Mouse (Mus musculus): Measurements from ENCODE around the gene Igsf23. TPM values are rescaled to one million over a fixed set of nuclear protein-coding genes. Genes with fewer than 3 reads are reported as not detected.
A peak's percentile ranks its signal among the peaks of the same experiment; 100 is the strongest.
"Not testable (repeated sequence)": the region's sequence is repeated elsewhere in the genome, so short reads cannot be mapped to it uniquely, and the experiment has no call there.

Igsf23 gene
- polyA plus RNA-seq, 1 experiment from 2014 or later: 3.2 TPM

GRCm38 (mm10) chr7:19932877-19933809 lies 17.4 kb downstream of the Igsf23 start:
- TF ChIP-seq EP300 (optimal IDR thresholded peaks at IDR 0.05) (no peak), CTCF (IDR thresholded peaks at IDR 0.05; ENCODE audit: low read depth) (no peak)
- Histone ChIP-seq H3K27me3 (ENCODE audit: control insufficient read depth, insufficient read depth, low read length) (no peaks in the 10 kb centered on the region), H3K9ac (ENCODE audit: low read length) (no peak overlapping the region), H3K4me2 (replicated peaks; ENCODE audit: low read depth) (peak overlapping the region; percentile 40), H3K36me3 (ENCODE audit: control insufficient read depth, insufficient read depth, low read length) (no peaks in the 10 kb centered on the region), H3K4me1 (replicated peaks; ENCODE audit: control insufficient read depth, insufficient read depth) (no peaks in the 10 kb centered on the region), H3K27ac (replicated peaks) (peak overlapping the region; percentile 63), H3K9me3 (ENCODE audit: control insufficient read depth, low read length) (no peaks in the 10 kb centered on the region), H3K4me3 (ENCODE audit: low read depth, low read length) (0 out of 2 replicates have a peak overlapping the region, but pooled peaks have one; percentile 8)
- peak; percentile 86 for DNase-seq (ENCODE audit: low spot score)
- ATAC-seq (ENCODE audit: low FRiP score, low TSS enrichment): peak; percentile 85
- 10% methylated on average over 20 of the region's 21 CpGs for WGBS

- Histone ChIP-seq H3K4me1 (replicated peaks; ENCODE audit: control insufficient read depth, insufficient read depth) (no peaks in the 10 kb centered on the region), H3K4me2 (replicated peaks; ENCODE audit: low read depth) (no peak overlapping the region), H3K4me3 (ENCODE audit: low read depth, low read length) (no peak overlapping the region), H3K27ac (replicated peaks) (no peak overlapping the region), H3K9ac (ENCODE audit: low read length) (no peak overlapping the region), H3K9me3 (ENCODE audit: control insufficient read depth, low read length) (no peaks in the 10 kb centered on the region), H3K36me3 (ENCODE audit: control insufficient read depth, insufficient read depth, low read length) (no peaks in the 10 kb centered on the region), H3K27me3 (ENCODE audit: control insufficient read depth, insufficient read depth, low read length) (no peaks in the 10 kb centered on the region)
- TF ChIP-seq EP300 (optimal IDR thresholded peaks at IDR 0.05): no peak
- TF ChIP-seq CTCF (IDR thresholded peaks at IDR 0.05; ENCODE audit: low read depth): no peak
- DNase-seq (ENCODE audit: low spot score): no peak
- 20% methylated on average over 13 of the region's 13 CpGs for WGBS
- ATAC-seq (ENCODE audit: low FRiP score, low TSS enrichment): no peak
These were observed 18.3 kb downstream of the Igsf23 start for GRCm38 (mm10) chr7:19932133-19932876.

- H3K36me3 ChIP-seq (ENCODE audit: control insufficient read depth, insufficient read depth, low read length); H3K9me3 ChIP-seq (ENCODE audit: control insufficient read depth, low read length); H3K27me3 ChIP-seq (ENCODE audit: control insufficient read depth, insufficient read depth, low read length); H3K4me3 ChIP-seq (ENCODE audit: low read depth, low read length); H3K9ac ChIP-seq (ENCODE audit: low read length); ATAC-seq (ENCODE audit: low FRiP score, low TSS enrichment); DNase-seq (ENCODE audit: low spot score); H3K4me2 ChIP-seq (replicated peaks; ENCODE audit: low read depth); H3K27ac ChIP-seq (replicated peaks); H3K4me1 ChIP-seq (replicated peaks; ENCODE audit: control insufficient read depth, insufficient read depth): not testable (repeated sequence)
- 50% methylated on average over 6 of the region's 6 CpGs for WGBS
These were observed 20.1 kb downstream of the Igsf23 start for GRCm38 (mm10) chr7:19930481-19930880.

- no peak for ATAC-seq (ENCODE audit: low FRiP score, low TSS enrichment)
- TF ChIP-seq EP300 (optimal IDR thresholded peaks at IDR 0.05) (no peak), CTCF (IDR thresholded peaks at IDR 0.05; ENCODE audit: low read depth) (no peak)
- WGBS: 69% methylated on average over 5 of the region's 5 CpGs
These were observed 22.1 kb downstream of the Igsf23 start for GRCm38 (mm10) chr7:19928486-19928885.

GRCm38 (mm10) chr7:19926849-19927480 lies 23.6 kb downstream of the Igsf23 start:
- TF ChIP-seq CTCF (IDR thresholded peaks at IDR 0.05; ENCODE audit: low read depth) (no peak), EP300 (optimal IDR thresholded peaks at IDR 0.05) (no peak)
- DNase-seq (ENCODE audit: low spot score) (no peak), ATAC-seq (ENCODE audit: low FRiP score, low TSS enrichment) (no peak)
- no peaks in the 10 kb centered on the region for H3K27me3 ChIP-seq (ENCODE audit: control insufficient read depth, insufficient read depth, low read length)
- 44% methylated on average over 2 of the region's 2 CpGs for WGBS
- no peaks in the 10 kb centered on the region for H3K4me1 ChIP-seq (replicated peaks; ENCODE audit: control insufficient read depth, insufficient read depth)
- no peak overlapping the region for H3K4me3 ChIP-seq (ENCODE audit: low read depth, low read length)
- H3K36me3 ChIP-seq (ENCODE audit: control insufficient read depth, insufficient read depth, low read length): no peaks in the 10 kb centered on the region
- H3K27ac ChIP-seq (replicated peaks): no peak overlapping the region
- no peak overlapping the region for H3K4me2 ChIP-seq (replicated peaks; ENCODE audit: low read depth)
- no peak overlapping the region for H3K9ac ChIP-seq (ENCODE audit: low read length)
- no peaks in the 10 kb centered on the region for H3K9me3 ChIP-seq (ENCODE audit: control insufficient read depth, low read length)

More at GRCm38 (mm10) chr7:19928486-19928885, 22.1 kb downstream of the Igsf23 start:
- Histone ChIP-seq H3K9me3 (ENCODE audit: control insufficient read depth, low read length) (no peaks in the 10 kb centered on the region), H3K36me3 (ENCODE audit: control insufficient read depth, insufficient read depth, low read length) (no peaks in the 10 kb centered on the region), H3K4me3 (ENCODE audit: low read depth, low read length) (no peak overlapping the region), H3K9ac (ENCODE audit: low read length) (no peak overlapping the region), H3K27me3 (ENCODE audit: control insufficient read depth, insufficient read depth, low read length) (no peaks in the 10 kb centered on the region), H3K4me1 (replicated peaks; ENCODE audit: control insufficient read depth, insufficient read depth) (no peaks in the 10 kb centered on the region), H3K4me2 (replicated peaks; ENCODE audit: low read depth) (no peak overlapping the region), H3K27ac (replicated peaks) (no peak overlapping the region)
- no peak for DNase-seq (ENCODE audit: low spot score)

Measured in stomach, postnatal 0 days (tissue).